Mouse (Mus musculus) urinary bladder, adult 2 months (tissue): Measurements from ENCODE around the gene Faf1. TPM values are rescaled to one million over a fixed set of nuclear protein-coding genes. Genes with fewer than 3 reads are reported as not detected.

Source experiments
- DNase-seq: peaks from one replicate; pipeline ENCODE4 v3.0.0; 2022; ENCODE audit warnings: low spot score
- polyA plus RNA-seq: library from polyadenylated mRNA; depleted of rRNA; stranded (reverse); fragments of >200 nt; gene quantifications from 2 replicates; pipeline ENCODE4 v1.2.3, GENCODE M21; 2012

Gene Faf1
- polyA plus RNA-seq, 1 experiment, result 16.9 TPM

- no peak for DNase-seq
These were observed 106.3 kb downstream of the Faf1 start for GRCm38 (mm10) chr4:109782577-109783114.

DNA sequence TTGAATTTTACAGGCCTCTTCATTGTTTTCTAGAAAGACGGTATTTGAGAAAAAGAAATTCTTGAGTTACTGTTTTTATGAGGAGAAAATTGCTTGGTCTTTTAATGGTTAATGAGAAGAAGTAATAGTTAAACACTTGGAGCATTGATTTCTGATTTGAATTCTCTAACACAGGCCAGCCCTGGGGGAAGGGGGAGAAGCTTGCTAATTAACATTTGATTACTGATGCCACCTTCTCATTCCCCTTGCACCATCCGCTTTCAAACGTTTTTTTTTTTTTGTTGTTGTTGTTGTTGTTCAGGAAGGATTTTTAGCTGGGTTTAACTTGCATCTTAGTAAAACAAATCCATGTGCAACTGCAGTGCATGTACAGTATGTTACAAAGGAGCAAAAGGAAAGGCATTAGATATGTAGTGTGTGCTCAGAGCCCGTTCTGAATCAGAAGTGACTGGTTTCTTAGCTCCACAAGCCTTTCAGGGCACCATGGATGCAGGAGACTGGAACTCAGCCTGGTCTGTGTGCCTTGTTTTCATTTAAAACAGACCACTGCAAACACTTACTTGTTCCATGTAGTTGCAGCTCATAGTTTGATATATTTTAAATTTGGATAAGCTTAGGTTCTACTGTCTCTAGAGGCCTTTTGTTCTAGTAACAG, 113.1 kb downstream of the Faf1 start:
- DNase-seq, result no peak

DNA sequence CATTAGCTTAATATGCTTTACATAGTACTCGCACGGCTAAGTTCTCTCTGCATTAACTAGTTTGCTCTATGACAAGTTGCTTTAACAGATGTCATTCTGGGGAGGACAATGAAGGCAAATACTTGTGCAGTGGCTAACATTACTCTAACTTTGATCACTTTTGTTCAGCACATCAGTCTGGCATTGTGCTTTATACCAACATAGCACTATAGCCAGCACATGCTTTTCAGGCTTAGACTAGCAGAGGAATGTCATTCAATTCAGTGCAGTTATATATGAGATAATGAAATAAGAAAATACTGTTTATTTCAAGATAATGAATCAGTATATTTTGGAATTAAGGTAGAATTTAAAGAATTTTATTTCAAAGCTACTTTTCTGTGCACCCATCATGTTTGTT, 115.9 kb downstream of the Faf1 start:
- no peak for DNase-seq

- no peak for DNase-seq
These were observed 116.7 kb downstream of the Faf1 start for GRCm38 (mm10) chr4:109793072-109793471.

GRCm38 (mm10) chr4:109797511-109798182, 121.3 kb downstream of the Faf1 start:
- no peak for DNase-seq

GRCm38 (mm10) chr4:109806408-109806807, 130.0 kb downstream of the Faf1 start:
- DNase-seq, result no peak

DNA sequence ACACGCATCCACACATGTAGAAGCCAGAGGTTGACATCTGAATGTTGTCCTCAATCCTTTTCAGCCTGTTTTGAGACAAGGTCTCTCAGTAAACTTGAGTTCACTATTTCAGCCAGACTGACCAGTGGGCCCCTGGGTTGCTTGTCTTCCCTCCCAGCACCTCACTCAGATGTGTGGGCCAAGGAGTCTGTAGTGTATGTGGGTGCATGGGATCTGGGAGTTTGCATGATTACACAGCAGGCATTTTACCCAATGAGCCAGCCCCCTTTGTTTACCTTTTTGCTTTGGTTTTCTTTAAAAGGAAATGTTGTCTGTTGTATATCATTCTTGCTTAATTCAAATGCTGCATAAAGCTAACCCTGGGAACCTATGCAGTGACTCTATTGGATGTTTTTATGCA, 138.8 kb downstream of the Faf1 start:
- no peak for DNase-seq

GRCm38 (mm10) chr4:109815592-109815991, 139.2 kb downstream of the Faf1 start:
- no peak for DNase-seq

DNA sequence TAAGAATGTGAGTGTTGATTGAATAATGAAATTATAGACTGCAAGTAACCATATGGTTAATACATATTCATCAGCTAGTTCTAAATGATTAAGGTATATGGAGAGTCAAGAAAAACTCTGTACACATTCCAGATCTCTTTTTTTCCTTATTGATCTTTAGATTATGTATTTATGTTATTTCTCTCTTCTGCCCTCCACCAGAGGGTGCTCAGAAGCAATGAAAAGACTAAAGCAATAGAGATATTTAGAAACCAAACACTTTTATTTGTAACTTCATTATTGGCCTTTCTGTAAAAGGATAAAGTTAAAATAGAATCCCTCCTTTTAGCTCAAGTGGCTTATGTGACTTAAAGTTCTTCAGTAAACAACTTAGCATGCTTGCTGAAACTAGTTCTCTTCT, 143.1 kb downstream of the Faf1 start:
- DNase-seq, result no peak

DNA sequence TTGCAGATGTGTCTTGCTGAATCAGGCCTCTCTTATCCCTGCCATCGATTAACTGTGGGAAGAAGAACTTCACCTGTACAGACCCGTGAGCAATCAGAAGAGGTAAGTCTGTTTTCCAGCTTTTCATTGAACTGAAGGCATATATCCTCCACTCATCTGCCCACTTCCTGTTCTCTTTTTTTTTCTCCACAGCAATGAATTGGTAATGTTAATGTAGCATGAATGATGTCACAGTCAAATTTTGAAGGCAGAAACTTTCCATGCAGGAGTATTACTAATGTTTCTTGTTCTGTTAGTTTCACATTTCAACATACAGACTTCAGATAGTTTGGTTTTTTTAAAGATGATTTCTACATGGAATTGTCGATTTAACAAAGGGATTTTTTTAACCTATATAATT, 153.4 kb downstream of the Faf1 start:
- no peak for DNase-seq

- no peak for DNase-seq
These were observed 181.5 kb downstream of the Faf1 start for GRCm38 (mm10) chr4:109857851-109858250.

GRCm38 (mm10) chr4:109858571-109859392, 182.4 kb downstream of the Faf1 start:
- DNase-seq, result no peak

DNA sequence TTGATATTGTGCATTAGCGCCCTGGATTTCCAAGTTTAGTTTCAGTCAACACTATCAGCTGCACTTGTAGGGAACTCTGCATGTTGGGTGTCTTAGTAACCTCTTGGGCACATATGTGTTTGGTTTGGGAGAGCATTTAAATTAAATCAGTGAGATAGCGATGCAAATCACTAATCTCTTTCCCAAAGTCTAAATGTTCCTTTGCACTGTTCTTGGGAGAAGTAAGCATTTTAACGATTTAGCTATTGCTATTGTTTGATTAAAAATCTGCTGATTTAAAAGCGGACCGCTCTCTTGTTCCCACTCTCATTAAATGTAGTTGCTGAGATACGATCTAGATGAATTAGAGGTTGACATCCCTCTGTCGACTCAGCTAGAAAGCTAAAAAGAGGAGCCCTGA, 183.0 kb downstream of the Faf1 start:
- no peak for DNase-seq

- no peak for DNase-seq
These were observed 183.9 kb downstream of the Faf1 start for GRCm38 (mm10) chr4:109860256-109860655.

DNA sequence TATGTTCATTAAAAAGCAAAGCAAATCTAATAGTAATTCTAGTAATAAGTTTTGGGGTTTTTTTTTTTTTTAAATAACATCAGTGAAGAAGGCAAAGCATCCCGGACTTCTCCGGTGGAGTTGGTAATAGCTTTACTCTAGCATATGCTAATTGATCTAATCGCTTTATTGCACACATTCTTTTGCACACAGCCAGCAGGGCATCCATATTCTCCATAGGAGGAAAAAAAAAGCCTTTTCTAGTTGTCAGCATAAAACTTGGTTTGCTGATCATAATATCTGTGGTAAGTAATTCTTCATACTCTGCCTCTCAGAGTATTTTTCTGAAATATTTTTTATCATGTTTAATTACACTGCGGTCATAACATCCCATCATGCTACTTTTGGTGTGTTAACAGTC, 185.9 kb downstream of the Faf1 start:
- DNase-seq, result no peak

- no peak for DNase-seq
These were observed 186.6 kb downstream of the Faf1 start for GRCm38 (mm10) chr4:109863021-109863420.

DNA sequence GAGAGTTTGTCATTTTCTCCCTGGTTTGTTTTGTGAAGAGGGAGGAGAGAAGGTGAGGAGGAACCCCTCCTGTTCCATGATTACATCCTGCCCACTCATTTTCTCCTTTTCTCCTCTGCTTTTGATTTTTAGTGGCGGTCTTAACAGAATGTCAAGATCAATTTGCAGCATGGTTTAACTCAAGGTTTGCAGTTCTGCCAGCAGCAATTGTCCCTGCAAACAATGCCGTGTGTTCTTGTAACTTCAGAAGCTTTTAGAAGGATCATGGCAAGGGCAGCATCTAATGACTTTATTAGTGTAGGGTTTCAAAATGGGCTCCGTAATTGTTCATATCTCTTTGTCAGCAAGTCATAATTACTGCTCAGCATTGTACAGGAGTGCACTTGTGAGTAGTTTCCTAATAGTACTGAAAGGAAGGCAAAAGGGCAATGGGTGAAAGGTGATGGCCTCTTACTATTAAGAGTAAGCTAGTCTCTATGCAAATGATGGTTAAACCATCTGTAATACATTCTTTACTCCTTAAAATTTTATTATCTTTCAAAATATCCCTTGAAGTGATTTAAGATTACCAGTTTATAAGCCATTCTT, 192.6 kb downstream of the Faf1 start:
- DNase-seq, result no peak

DNA sequence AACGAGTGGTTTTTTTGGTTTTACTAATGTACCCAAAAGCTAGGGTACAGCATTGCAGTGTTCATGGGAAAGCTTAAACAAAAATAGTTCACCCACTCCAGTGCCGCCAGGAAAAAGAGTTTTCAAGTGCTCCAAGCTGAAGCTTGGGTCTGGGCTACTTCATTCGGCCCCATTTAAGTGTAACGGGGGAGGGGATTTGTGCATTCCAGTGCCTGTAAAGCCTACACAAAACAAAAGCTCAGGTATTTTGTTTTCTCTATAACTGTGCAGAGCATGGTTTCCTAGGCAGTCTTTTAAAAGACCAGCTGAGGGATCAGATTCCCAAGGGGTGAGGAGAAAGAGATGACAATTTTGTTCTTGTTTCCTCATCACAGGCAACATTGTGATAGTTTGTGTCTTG, 207.9 kb downstream of the Faf1 start:
- DNase-seq, result no peak

- no peak for DNase-seq
These were observed 211.5 kb downstream of the Faf1 start for GRCm38 (mm10) chr4:109887856-109888357.

DNA sequence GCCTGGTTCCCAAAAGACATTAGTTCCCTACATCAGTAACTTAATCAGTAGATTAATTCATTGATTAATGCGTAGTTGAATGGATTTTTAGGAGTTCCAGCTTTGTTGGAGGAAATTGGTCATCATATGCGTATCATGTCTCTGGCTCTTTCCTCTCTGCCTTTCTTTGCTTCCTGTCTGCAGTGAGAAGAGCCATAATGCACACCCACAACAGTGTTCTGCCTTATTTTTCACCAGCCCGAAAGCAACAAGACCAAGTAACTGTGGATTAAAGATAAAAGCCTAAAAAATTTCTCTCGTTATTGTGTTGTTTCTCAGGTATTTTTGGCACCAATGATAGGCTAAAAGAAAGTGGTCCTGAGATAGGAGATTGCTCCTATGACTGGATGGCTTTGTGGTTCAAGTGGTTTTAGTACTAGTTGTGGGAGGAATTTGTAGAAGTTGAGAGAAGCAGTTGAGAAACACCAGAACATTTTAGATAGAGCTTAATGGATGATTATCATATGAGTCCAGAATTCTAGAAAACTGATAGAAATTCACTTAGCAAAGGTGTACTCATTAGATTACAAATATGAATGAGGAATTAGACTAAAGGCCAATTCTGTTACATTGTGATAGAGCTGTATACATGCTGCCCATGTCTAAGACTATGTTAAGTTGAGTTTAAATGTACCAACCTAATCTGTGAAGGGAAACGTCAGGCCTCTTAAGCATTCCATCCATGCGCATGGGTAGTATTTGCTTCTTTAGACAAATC, 221.6 kb downstream of the Faf1 start:
- no peak for DNase-seq

- DNase-seq, result no peak
These were observed 224.7 kb downstream of the Faf1 start for GRCm38 (mm10) chr4:109901076-109901475.
